Mouse (Mus musculus) mouse embryonic stem cell (cell line): ENCODE measurements around the gene Rtp4.

Source experiments
- in situ Hi-C, 2 experiments: fragments of 300-500 bp; cut with MboI; formaldehyde crosslinking; loops; 1 replicate in 1 of 2; 3 replicates in 1 of 2; pipeline ENCODE4 v1.14.3; 2019 to 2020; ENCODE audit warnings: low sequenced_read_pairs in 2 of 2, low pct_unique_long_range_greater_than_20kb in 1 of 2, mixed read lengths in 1 of 2; ENCODE audit not compliant: unreplicated experiment in 1 of 2

Rtp4 gene

GRCm38 (mm10) chr16:23520235-23520871, at the start of gene Rtp4, which contains the start of gene Masp1:
Gene Rtp4 (plus strand): TSS chr16:23520291.
Gene Masp1 (minus strand): TSS chr16:23520815.
- in situ Hi-C loops: no loop called here

- in situ Hi-C loops: no loop called here
Measured at GRCm38 (mm10) chr16:23471551-23471950, 48.5 kb upstream of the Rtp4 start.

- in situ Hi-C loops: no loop called here
Measured at GRCm38 (mm10) chr16:23472046-23472445, 48.0 kb upstream of the Rtp4 start.

- in situ Hi-C loops: no loop called here
Measured at GRCm38 (mm10) chr16:23475651-23476050, 44.4 kb upstream of the Rtp4 start.

GRCm38 (mm10) chr16:23476598-23476997, 43.5 kb upstream of the Rtp4 start:
- in situ Hi-C loops: no loop called here

- in situ Hi-C loops: no loop called here
Measured at GRCm38 (mm10) chr16:23479872-23480603, 40.1 kb upstream of the Rtp4 start.

- in situ Hi-C loops: no loop called here
Measured at GRCm38 (mm10) chr16:23482218-23482617, 37.9 kb upstream of the Rtp4 start.

- in situ Hi-C loops: no loop called here
Measured at GRCm38 (mm10) chr16:23482846-23483245, 37.2 kb upstream of the Rtp4 start.

GRCm38 (mm10) chr16:23483292-23483691, 36.8 kb upstream of the Rtp4 start:
- in situ Hi-C loops: no loop called here

- in situ Hi-C loops: no loop called here
Measured at GRCm38 (mm10) chr16:23492783-23493182, 27.3 kb upstream of the Rtp4 start.

- in situ Hi-C loops: no loop called here
Measured at GRCm38 (mm10) chr16:23496245-23496924, 23.7 kb upstream of the Rtp4 start.

GRCm38 (mm10) chr16:23497440-23497839, 22.7 kb upstream of the Rtp4 start:
- in situ Hi-C loops: no loop called here

GRCm38 (mm10) chr16:23497881-23498280, 22.2 kb upstream of the Rtp4 start:
- in situ Hi-C loops: no loop called here

- in situ Hi-C loops: no loop called here
Measured at GRCm38 (mm10) chr16:23498691-23499131, 21.4 kb upstream of the Rtp4 start.

- in situ Hi-C loops: no loop called here
Measured at GRCm38 (mm10) chr16:23500558-23500957, 19.5 kb upstream of the Rtp4 start.

- in situ Hi-C loops: no loop called here
Measured at GRCm38 (mm10) chr16:23501288-23501687, 18.8 kb upstream of the Rtp4 start.

GRCm38 (mm10) chr16:23502478-23502877, 17.6 kb upstream of the Rtp4 start:
- in situ Hi-C loops: no loop called here

- in situ Hi-C loops: no loop called here
Measured at GRCm38 (mm10) chr16:23503351-23503750, 16.7 kb upstream of the Rtp4 start.

GRCm38 (mm10) chr16:23504320-23504744, 15.8 kb upstream of the Rtp4 start:
- in situ Hi-C loops: no loop called here
